Mouse (Mus musculus) lung, embryonic 14.5 days (tissue): Measurements from ENCODE around the gene Rassf10. TPM values are rescaled to one million over a fixed set of nuclear protein-coding genes. Genes with fewer than 3 reads are reported as not detected.

Experiments used
- ATAC-seq: fragments of 200-750 bp; cut with Nextera tagmentation; 2 replicates; pipeline ENCODE4 v1.8.0; 2017; ENCODE audit warnings: mild to moderate bottlenecking, moderate TSS enrichment, moderate library complexity; ENCODE audit not compliant: insufficient read depth
- DNase-seq: peaks from one replicate; pipeline ENCODE4 v3.0.0-alpha.2; 2015
- H3K27ac ChIP-seq: fragments of 300-500 bp; sonication (generic); 2 replicates; pipeline ENCODE4 v1.5.1; 2014; ENCODE audit warnings: low read depth, mild to moderate bottlenecking, moderate library complexity
- H3K27me3 ChIP-seq: fragments of 300-500 bp; sonication (generic); 2 replicates; pipeline ENCODE4 v1.6.1; 2014; ENCODE audit warnings: low read length, control low read depth; ENCODE audit not compliant: insufficient read depth
- H3K36me3 ChIP-seq: fragments of 300-500 bp; sonication (generic); 2 replicates; pipeline ENCODE4 v1.6.1; 2014; ENCODE audit warnings: control low read depth; ENCODE audit not compliant: insufficient read depth
- H3K4me1 ChIP-seq: fragments of 300-500 bp; sonication (generic); 2 replicates; pipeline ENCODE4 v1.6.1; 2014; ENCODE audit warnings: antibody characterized with exemption, control low read depth; ENCODE audit not compliant: insufficient read depth
- H3K4me2 ChIP-seq: fragments of 300-500 bp; sonication (generic); 2 replicates; pipeline ENCODE4 v1.6.1; 2014; ENCODE audit warnings: mild to moderate bottlenecking
- H3K4me3 ChIP-seq: fragments of 300-500 bp; sonication (generic); 2 replicates; pipeline ENCODE4 v1.5.1; 2014; ENCODE audit warnings: low read depth, low read length
- H3K9ac ChIP-seq: fragments of 300-500 bp; sonication (generic); 2 replicates; pipeline ENCODE4 v1.6.1; 2014
- H3K9me3 ChIP-seq: fragments of 300-500 bp; sonication (generic); 2 replicates; pipeline ENCODE4 v1.6.1; 2016; ENCODE audit warnings: low read depth, low read length, control low read depth
- CTCF ChIP-seq: IDR thresholded peaks from 2 replicates; pipeline ENCODE4 v1.5.1; 2016; ENCODE audit warnings: antibody characterized with exemption, low read depth
- WGBS: fragments of 180-500 bp; shearing (Covaris S2); extraction: QIAGEN DNeasy Blood & Tissue Kit; methylation state at CpG from one replicate; pipeline ENCODE4 v1.1.7; 2014; 5-methylcytosine and 5-hydroxymethylcytosine counted together
- polyA plus RNA-seq: library from polyadenylated mRNA; unstranded; fragments of >200 nt; fragmentation: Nextera tagmentation; extraction: Ambion mirVana; gene quantifications from 2 replicates; pipeline ENCODE4 v1.2.1, GENCODE M21; 2014

Rassf10 gene
- 20.0 and 22.0 TPM in 2 replicates for polyA plus RNA-seq

- peaks cover 30% of the 10 kb centered on the region for H3K27me3 ChIP-seq
- H3K4me3 ChIP-seq: peak within 1 kb of the TSS; percentile 57
- TF ChIP-seq CTCF: no peak
- peak within 1 kb of the TSS; percentile 64 for H3K9ac ChIP-seq
- WGBS: under 1% methylated on average over 41 of the region's 41 CpGs
- ATAC-seq: peak; percentile 92
- H3K27ac ChIP-seq: peak within 1 kb of the TSS; percentile 69
- peak within 1 kb of the TSS; percentile 76 for H3K4me2 ChIP-seq
- peak; percentile 90 for DNase-seq
- no peaks in the 10 kb centered on the region for H3K9me3 ChIP-seq
- H3K36me3 ChIP-seq: 0 out of 2 replicates have a peak, but pooled peaks cover 4% of the 10 kb centered on the region
- peaks cover 11% of the 10 kb centered on the region for H3K4me1 ChIP-seq
Measured at GRCm38 (mm10) chr7:112953777-112954291, at the start of gene Rassf10. Rassf10 (plus strand) TSS chr7:112953962.

GRCm38 (mm10) chr7:112906848-112907247 is 46.9 kb upstream of the Rassf10 start:
- H3K4me2 ChIP-seq: no peak overlapping the region
- H3K9me3 ChIP-seq: no peaks in the 10 kb centered on the region
- 82% methylated on average over 5 of the region's 5 CpGs for WGBS
- H3K27me3 ChIP-seq: no peaks in the 10 kb centered on the region
- ATAC-seq (no peak), DNase-seq (no peak)
- no peak for TF ChIP-seq CTCF
- H3K9ac ChIP-seq: no peak overlapping the region
- H3K4me3 ChIP-seq: no peak overlapping the region
- peaks cover 12% of the 10 kb centered on the region for H3K36me3 ChIP-seq
- H3K27ac ChIP-seq: no peak overlapping the region
- H3K4me1 ChIP-seq: no peaks in the 10 kb centered on the region

GRCm38 (mm10) chr7:112907468-112907867 is 46.3 kb upstream of the Rassf10 start:
- no peak overlapping the region for H3K27ac ChIP-seq
- peaks cover 12% of the 10 kb centered on the region for H3K36me3 ChIP-seq
- H3K9ac ChIP-seq: no peak overlapping the region
- no peaks in the 10 kb centered on the region for H3K9me3 ChIP-seq
- H3K27me3 ChIP-seq: no peaks in the 10 kb centered on the region
- no peak overlapping the region for H3K4me2 ChIP-seq
- 73% methylated on average over 2 of the region's 2 CpGs for WGBS
- DNase-seq (no peak), ATAC-seq (no peak)
- H3K4me1 ChIP-seq: no peaks in the 10 kb centered on the region
- no peak overlapping the region for H3K4me3 ChIP-seq
- TF ChIP-seq CTCF: no peak

DNA sequence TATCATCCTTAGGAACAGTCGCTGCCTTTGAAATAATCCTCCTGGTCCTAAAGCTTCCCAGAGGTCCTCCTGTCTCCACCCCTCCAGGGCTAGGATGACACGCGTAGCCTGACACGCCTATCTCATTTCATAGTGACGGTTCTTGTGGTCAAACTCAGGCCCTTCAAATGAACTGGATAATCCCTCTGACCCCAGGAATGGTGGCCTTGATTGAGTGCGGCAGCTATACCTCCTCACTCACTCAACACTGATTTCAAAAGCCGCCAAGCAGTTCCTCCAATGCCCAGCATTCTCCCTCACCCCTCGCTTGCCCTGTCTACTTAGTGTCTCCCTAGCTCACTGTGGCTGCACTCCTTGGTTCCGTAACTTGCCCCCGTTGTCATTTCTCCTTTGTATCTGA is 44.6 kb upstream of the Rassf10 start:
- Histone ChIP-seq H3K27ac (no peak overlapping the region), H3K4me3 (no peak overlapping the region), H3K9ac (no peak overlapping the region), H3K4me2 (no peak overlapping the region), H3K9me3 (no peaks in the 10 kb centered on the region), H3K36me3 (peaks cover 5% of the 10 kb centered on the region; the same call in 1 of the 2 replicates), H3K27me3 (no peaks in the 10 kb centered on the region), H3K4me1 (no peaks in the 10 kb centered on the region)
- ATAC-seq: no peak
- no peak for TF ChIP-seq CTCF
- WGBS: 69% methylated on average over 10 of the region's 10 CpGs
- no peak for DNase-seq

DNA sequence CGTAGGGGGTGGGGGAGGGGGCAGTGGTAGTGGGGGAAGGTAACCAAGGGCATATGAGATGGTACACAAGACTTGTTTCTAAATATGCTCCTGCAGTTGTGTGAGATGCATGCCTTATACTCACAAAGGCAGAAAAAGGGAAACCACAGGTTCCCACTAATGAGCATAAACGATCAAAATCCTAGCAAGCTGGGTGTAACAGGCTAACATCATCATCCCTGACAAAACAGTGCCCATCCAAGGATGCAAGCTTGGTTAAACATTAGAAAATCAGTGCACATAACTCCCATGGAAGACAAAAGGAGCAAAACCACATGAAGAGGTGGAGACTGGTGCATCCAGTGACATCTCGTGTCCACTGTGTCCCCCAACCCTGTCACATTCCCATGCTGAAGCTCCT is 40.8 kb upstream of the Rassf10 start:
- TF ChIP-seq CTCF: no peak
- no peak overlapping the region for H3K9ac ChIP-seq
- H3K27me3 ChIP-seq: no peaks in the 10 kb centered on the region
- 75% methylated on average over 3 of the region's 3 CpGs for WGBS
- no peak overlapping the region for H3K27ac ChIP-seq
- H3K4me2 ChIP-seq: no peak overlapping the region
- no peak for DNase-seq
- H3K4me3 ChIP-seq: no peak overlapping the region
- no peak for ATAC-seq
- H3K4me1 ChIP-seq: no peaks in the 10 kb centered on the region
- no peaks in the 10 kb centered on the region for H3K9me3 ChIP-seq
- no peaks in the 10 kb centered on the region for H3K36me3 ChIP-seq

DNA sequence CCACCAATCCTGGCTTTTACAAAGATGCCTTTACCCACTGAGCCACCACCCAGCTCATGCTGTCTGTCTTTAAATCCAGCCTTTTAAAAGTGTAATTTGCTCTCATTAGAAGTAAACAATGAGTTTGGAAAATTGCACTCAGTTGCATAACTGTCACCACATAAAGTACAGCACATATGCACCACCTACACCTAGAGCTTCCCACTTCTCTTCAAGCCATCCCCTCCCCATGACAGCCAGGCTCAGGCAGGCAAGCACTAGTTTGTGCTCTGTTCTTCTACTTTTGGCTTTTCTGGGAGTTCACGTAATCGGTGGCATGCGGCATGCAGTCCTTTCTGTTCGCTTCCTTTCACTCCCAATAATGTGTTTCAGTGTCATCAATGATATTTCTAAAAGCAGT is 38.2 kb upstream of the Rassf10 start:
- 90% methylated on average over 4 of the region's 4 CpGs for WGBS
- Histone ChIP-seq H3K36me3 (no peaks in the 10 kb centered on the region), H3K4me2 (no peak overlapping the region), H3K27ac (no peak overlapping the region), H3K27me3 (no peaks in the 10 kb centered on the region), H3K4me3 (no peak overlapping the region), H3K9ac (no peak overlapping the region), H3K4me1 (no peaks in the 10 kb centered on the region), H3K9me3 (no peaks in the 10 kb centered on the region)
- no peak for TF ChIP-seq CTCF
- ATAC-seq (no peak), DNase-seq (no peak)

DNA sequence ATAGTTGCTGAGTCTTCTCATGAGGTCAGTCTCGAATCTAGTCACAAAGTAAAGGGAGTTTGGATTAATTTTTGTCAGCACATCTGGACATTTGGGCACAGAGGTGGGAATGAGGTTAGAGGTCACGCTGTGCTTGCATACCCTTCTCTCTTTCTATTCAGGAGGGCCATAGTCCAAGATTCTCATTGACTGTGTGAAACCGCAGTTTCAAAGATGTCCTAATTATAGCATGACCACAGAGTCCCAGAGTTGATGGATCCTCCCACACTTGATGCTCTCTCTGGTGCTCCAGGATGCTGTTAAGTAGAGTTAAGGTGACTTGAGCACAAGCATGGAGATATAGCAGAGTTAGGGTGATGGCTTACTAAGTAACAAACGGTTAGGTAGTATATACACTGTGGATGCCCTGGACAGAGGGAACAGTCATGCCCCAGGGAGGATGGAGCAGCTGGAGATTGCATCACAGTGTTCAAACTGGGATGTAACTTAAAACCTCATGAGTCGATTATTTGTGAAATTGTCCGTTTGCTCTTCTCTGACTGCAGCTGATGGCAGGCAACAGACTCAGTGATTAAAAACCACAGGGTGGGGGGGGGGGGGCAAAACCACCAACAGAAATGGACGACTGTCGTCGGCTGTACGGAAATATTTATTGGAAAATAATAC is 36.0 kb upstream of the Rassf10 start:
- TF ChIP-seq CTCF: no peak
- no peak for DNase-seq
- WGBS: 54% methylated on average over 10 of the region's 10 CpGs
- no peaks in the 10 kb centered on the region for H3K9me3 ChIP-seq
- H3K4me2 ChIP-seq: no peak overlapping the region
- H3K9ac ChIP-seq: no peak overlapping the region
- H3K4me1 ChIP-seq: no peaks in the 10 kb centered on the region
- no peak overlapping the region for H3K4me3 ChIP-seq
- H3K27me3 ChIP-seq: no peaks in the 10 kb centered on the region
- ATAC-seq: no peak
- no peaks in the 10 kb centered on the region for H3K36me3 ChIP-seq
- H3K27ac ChIP-seq: no peak overlapping the region
